Mouse (Mus musculus): ENCODE data around the gene Mymx.

DNA sequence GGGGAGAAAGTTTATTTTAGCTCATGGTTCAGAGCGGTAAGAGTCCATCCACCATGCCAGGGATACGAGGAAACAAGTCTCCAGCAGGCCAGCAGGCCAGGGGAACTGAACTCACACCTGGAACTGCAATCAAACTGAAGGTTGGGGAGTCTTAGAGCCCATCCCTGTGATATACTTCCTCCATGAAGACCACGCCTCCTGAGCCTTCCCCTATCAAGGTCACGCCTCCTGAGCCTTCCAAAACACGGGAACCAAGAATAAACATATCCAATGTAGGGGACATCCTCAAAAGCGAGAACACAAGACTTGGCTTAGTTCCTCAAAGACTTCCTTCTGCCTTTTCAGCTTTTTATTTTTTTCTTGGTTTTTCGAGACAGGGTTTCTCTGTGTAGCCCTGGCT lies 11.0 kb upstream of the Mymx start:
- no peak for TF ChIP-seq POLR2A (IDR thresholded peaks at IDR 0.05; ENCODE audit: borderline replicate concordance, extremely low read depth, low read depth, low read length)
- no peak for TF ChIP-seq CTCF (IDR thresholded peaks at IDR 0.05; ENCODE audit: insufficient read depth, low read length)

Data from lung, adult 2 months (tissue).